Mouse (Mus musculus) lung, adult 2 months (tissue): ENCODE measurements around the gene Nos1ap. TPM values are rescaled to one million over a fixed set of nuclear protein-coding genes. Genes with fewer than 3 reads are reported as not detected.

Experiments used
- DNase-seq: peaks from one replicate; pipeline ENCODE4 v3.0.0; 2022
- H3K4me1 ChIP-seq: fragments of 200-500 bp; 2 replicates; pipeline ENCODE4 v1.6.1; 2011; ENCODE audit warnings: low read length; ENCODE audit not compliant: control insufficient read depth, insufficient read depth
- H3K4me3 ChIP-seq: fragments of 200-500 bp; replicated peaks from 2 replicates; pipeline ENCODE3; 2011; ENCODE audit warnings: low read depth, mild to moderate bottlenecking, control low read depth, low read length; ENCODE audit errors: extremely low read depth
- CTCF ChIP-seq: fragments of 200-500 bp; IDR thresholded peaks from 2 replicates; pipeline ENCODE4 v1.5.1; 2011; ENCODE audit warnings: mild to moderate bottlenecking, low read length, control low read depth; ENCODE audit not compliant: insufficient read depth
- POLR2A ChIP-seq: fragments of 200-500 bp; IDR thresholded peaks from 2 replicates; pipeline ENCODE4 v1.6.1; 2011; ENCODE audit warnings: low read depth, mild to moderate bottlenecking, control low read depth, low read length, borderline replicate concordance; ENCODE audit errors: extremely low read depth
- WGBS: fragments of 180-500 bp; shearing (Covaris S2); methylation state at CpG from one replicate; pipeline ENCODE4 v1.1.7; 2018; 5-methylcytosine and 5-hydroxymethylcytosine counted together
- polyA plus RNA-seq: library from polyadenylated mRNA; depleted of rRNA; stranded (reverse); fragments of >200 nt; gene quantifications from 2 replicates; pipeline ENCODE4 v1.2.3, GENCODE M21; 2012

Gene Nos1ap
- polyA plus RNA-seq, 1 experiment: 17.7 TPM

DNA sequence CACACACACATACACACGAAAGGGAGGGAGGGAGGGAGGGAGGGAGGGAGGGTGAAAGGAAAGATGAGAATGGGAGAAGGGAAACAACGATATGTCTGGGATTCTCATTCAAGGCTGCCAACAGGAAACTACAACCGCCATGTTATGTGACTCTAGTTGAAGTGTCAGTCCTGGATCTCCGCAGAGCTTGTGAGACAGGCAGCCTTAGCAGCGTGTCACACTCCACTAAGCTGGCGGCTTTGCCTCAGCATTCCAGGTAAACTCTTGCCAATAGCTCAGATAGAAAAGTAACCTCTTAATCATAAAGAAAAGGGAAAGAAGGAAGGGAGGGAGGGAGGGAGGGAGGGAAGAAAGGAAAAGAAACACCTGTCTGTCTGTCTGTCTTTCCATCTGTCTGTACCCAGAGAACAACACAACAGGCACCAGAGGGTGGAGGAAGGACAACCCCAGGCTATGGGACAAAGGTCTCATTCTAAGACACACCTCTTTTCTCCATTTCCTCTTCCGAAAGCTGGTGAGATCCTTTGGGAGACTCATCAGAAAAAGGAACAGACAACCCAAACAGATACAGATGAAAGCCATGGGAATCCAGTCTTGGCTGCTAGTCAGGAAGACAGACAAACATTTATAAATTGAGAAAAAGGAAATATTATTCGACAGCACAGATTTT lies 107.3 kb downstream of the Nos1ap start:
- 69% methylated on average over 7 of the region's 8 CpGs for WGBS
- no peak for TF ChIP-seq POLR2A
- TF ChIP-seq CTCF: no peak
- Histone ChIP-seq H3K4me3 (no peak overlapping the region), H3K4me1 (peaks cover 26% of the 10 kb centered on the region)
- no peak for DNase-seq

DNA sequence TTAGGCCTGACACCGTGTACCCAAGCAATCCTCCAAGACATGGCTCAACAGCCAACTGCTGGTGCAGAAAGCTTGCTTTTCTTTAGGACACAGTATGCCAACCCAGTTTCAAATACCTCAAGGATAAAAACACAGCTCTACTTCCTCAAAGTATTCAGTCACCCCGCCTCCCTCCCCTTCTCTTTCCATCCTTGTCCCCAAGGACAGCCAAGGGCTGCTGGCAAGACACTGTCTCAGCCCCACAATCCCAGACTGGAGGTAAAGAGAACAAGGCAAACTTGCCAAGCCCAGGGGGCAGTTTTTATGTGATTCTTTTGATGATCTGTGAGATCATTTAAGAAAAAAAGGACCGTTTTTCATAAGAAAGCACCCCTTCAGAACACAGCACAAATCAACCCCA lies 108.6 kb downstream of the Nos1ap start:
- no peak for TF ChIP-seq POLR2A
- no peak for TF ChIP-seq CTCF
- DNase-seq: no peak
- no peak overlapping the region for H3K4me3 ChIP-seq
- WGBS: 58% methylated on average over 3 of the region's 3 CpGs
- H3K4me1 ChIP-seq: peaks cover 26% of the 10 kb centered on the region

DNA sequence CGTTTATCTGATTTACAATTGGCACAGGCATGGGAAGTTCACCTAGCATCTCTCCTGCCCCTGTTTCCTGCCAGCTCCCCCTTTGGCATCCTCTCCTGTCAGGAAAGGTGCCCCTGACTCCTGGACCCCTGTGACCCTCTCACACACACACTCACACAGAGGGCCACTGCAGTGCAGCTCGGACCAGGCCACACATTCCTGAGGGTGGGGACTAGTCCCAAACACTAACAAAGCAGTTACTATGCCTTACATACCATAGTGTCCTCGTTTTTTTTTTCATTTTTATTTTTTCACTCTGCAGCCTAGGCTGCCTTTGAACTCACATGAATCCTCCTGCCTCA lies 110.2 kb downstream of the Nos1ap start:
- no peak overlapping the region for H3K4me3 ChIP-seq
- TF ChIP-seq CTCF (no peak), POLR2A (no peak)
- 22% methylated on average over 3 of the region's 3 CpGs for WGBS
- no peak for DNase-seq
- H3K4me1 ChIP-seq: peaks cover 22% of the 10 kb centered on the region

DNA sequence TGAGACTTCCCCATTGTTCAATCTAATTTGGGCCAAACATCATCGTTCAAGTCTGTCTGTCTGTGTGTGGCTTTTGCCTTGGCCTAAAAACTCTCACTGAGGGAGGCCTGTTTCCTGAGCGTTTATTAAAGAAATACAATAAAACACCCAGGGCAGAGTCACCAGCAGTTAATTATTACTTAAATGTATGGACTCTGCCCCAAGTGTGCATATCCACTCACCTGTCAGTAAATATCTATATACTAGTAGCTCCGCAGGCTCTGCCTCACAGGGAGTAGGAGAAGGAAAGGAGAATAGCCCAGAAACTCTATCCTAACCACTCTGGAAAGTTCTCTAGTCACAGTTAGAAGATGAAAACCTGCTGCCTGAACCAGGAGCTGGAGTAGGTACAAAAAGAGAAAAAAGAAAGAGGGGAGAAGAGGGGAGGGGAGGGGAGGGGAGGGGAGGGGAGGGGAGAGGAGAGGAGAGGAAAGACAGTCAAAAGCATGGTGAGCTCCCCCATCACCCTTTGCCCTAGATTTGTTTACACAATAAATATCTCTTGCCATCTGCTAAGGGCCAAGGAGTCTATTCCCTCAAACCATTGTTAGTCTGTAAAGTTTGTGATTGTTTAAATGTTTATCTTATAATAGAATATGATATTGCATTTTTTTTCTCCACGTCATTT lies 110.7 kb downstream of the Nos1ap start:
- WGBS: 53% methylated on average over 4 of the region's 4 CpGs
- TF ChIP-seq CTCF (no peak), POLR2A (no peak)
- DNase-seq: no peak
- H3K4me3 ChIP-seq: no peak overlapping the region
- H3K4me1 ChIP-seq: peaks cover 22% of the 10 kb centered on the region

DNA sequence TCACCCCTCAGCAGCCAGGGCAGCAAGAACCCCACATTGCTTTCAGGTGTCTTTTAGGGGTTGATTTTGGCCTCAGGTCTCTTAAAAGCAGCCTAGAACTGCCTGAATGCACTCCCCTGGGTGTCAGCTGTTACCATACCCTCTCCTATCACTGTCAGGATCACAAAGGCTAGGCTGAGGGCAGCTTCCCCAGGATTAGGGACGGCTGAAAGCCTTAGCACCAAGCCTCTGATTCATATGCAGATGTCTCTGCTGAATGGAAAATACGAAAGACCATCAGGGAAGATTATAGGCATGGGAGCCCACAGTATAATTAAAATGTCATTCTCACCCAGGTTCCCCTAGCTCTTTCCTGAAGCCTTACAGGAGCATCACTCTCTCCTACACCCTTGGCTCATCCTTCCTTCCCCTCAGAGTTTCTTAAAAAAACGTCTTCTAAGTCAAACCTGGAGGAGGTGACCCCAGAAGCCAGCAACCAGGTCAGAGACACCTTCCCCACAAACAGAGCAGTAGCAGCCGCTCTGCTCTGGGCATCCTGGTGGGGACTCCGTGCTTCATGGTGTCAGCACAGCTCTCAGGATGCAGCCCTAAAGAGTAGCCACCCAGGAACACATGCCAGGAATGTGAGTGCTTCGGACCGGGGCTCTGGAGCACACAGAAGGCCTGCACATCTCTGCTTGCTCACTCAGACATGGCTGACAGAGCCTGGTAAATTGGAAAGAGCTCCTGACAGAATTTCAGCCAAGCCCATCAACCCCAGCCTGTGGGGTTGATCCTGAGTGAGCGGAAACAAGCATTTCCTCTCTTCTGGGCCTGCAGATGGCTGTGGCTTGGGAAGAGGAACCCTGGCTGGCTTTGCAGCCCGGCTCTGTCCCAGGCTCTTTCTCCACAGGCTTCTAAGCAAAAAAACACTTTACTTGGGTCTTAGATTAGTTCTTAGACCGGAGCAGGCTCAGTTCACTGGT lies 111.7 kb downstream of the Nos1ap start:
- TF ChIP-seq CTCF (no peak), POLR2A (no peak)
- peaks cover 20% of the 10 kb centered on the region for H3K4me1 ChIP-seq
- WGBS: 44% methylated on average over 10 of the region's 10 CpGs
- DNase-seq: no peak
- H3K4me3 ChIP-seq: no peak overlapping the region

DNA sequence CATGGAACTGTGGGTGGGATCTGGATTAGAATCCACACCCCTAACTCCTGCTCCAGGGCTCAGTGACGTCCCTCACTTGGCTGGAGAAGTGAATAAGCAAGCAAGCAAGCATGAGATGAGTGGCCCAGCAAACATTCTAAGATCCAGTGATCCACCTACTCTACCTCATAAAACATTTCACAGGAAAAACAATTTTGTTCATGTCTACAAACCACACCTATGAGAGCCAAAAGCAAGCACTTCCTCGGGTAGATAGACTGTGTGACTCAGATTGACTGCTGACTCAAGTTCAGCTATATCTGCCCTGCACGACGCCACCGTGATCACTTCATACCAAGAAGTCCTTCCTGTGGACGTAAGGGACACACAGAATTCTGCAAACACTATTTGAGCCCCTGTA lies 116.2 kb downstream of the Nos1ap start:
- TF ChIP-seq POLR2A: no peak
- no peak for TF ChIP-seq CTCF
- Histone ChIP-seq H3K4me3 (no peak overlapping the region), H3K4me1 (peaks cover 3% of the 10 kb centered on the region; the same call in 1 of the 2 replicates)
- DNase-seq: no peak
- 56% methylated on average over 6 of the region's 6 CpGs for WGBS

DNA sequence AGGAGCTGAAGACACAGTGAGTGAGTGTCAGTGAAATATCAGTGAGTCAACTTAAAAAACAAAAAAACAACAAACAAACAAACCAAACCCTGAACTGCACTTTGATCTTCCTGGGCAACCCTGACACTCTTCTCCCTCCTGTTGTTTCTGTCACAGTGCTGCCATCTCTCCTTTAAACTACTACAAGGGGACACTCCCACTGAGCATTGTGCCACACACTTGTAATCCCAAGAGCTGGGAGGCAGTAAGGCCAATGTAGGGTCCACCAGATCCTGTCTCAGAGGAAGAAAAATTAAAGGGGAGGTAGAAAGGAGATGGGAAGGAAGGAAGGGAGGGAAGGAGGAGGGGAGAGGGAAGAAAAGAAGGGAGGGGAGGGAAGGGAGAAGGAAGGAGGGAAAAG lies 116.8 kb downstream of the Nos1ap start:
- DNase-seq: no peak
- TF ChIP-seq POLR2A: no peak
- Histone ChIP-seq H3K4me1 (no peaks in the 10 kb centered on the region), H3K4me3 (no peak overlapping the region)

DNA sequence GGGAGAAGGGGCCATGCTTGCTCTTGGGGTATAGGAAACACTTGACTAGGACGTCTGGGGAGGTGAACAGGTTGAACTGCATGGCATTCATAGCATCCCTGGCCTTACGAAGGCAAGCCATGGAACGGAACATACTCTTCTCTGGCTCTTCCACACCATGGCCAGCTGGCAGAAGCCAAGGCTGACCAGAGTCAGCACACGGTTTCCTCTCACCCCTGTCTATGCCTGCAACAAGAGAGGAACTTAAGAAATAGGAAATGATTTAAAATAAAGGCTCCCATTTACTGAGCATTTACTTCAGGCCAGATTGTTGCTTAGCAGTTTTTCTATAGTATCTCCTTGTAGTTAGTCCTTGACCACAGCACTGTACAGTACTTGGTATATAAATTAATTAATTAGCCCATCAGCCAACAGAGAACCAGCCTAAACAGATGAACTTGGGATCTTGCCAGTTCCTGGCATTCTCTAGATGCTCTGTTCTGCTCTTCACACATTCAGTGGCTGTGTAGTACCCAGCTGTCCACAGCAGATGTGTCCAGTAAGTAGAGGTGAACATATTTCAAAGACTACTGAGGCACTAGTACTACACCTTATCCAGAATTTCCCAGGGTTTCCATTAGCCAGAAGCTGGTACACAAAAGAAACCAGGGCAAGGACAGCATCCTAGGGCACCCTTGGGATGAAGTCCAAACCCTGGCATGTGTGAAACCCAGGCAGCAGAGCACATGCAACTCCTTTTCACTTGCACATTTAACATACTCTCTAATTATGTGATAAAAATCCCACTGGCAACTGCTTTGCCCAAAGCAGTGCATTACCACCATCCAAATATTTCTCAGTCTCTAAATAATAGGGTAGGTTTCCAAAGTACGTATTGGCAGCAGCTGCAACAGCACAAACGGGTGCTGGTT lies 123.3 kb downstream of the Nos1ap start:
- no peak for DNase-seq
- H3K4me1 ChIP-seq: peaks cover 3% of the 10 kb centered on the region
- WGBS: 64% methylated on average over 6 of the region's 6 CpGs
- no peak overlapping the region for H3K4me3 ChIP-seq
- TF ChIP-seq POLR2A (no peak), CTCF (no peak)

DNA sequence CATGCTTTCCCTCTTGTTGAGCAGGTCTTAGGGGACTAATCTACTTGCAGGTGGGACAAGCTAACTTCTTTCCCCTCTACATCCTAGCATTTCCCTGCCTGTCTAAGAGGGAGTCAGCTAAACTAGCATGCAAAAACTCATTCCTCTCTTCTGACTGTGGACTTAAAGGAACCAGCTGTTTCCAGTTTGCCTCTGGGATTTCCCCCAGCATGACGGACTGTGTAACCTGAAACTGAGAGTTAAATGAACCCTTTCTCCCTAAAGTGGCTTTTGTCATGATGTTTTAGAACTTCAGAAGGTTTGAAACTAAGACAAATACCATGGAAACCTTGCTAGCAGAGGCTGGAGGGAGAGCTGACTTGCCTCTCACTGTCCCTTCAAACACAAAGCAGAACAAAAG lies 127.5 kb downstream of the Nos1ap start:
- Histone ChIP-seq H3K4me3 (no peak overlapping the region), H3K4me1 (peaks cover 4% of the 10 kb centered on the region)
- 94% methylated on average over 1 of the region's 1 CpGs for WGBS
- no peak for TF ChIP-seq CTCF
- no peak for TF ChIP-seq POLR2A
- no peak for DNase-seq
